Mouse (Mus musculus) bone marrow, adult 2 months (tissue): Measurements from ENCODE around the gene Foxn3. TPM values are rescaled to one million over a fixed set of nuclear protein-coding genes. Genes with fewer than 3 reads are reported as not detected.

ENCODE experiments used
- H3K27ac ChIP-seq: fragments of 200-500 bp; 2 replicates; pipeline ENCODE4 v1.5.1; 2012; ENCODE audit warnings: low read depth, mild to moderate bottlenecking, control low read depth, inconsistent platforms, low read length; ENCODE audit not compliant: control insufficient read depth, poor library complexity, insufficient read depth
- H3K4me1 ChIP-seq: fragments of 200-500 bp; 2 replicates; pipeline ENCODE4 v1.6.1; 2011; ENCODE audit warnings: low read length; ENCODE audit not compliant: control insufficient read depth, insufficient read depth
- H3K4me3 ChIP-seq: fragments of 200-500 bp; replicated peaks from 2 replicates; pipeline ENCODE3; 2011; ENCODE audit warnings: mild to moderate bottlenecking, low read depth, low read length, control low read depth; ENCODE audit not compliant: control insufficient read depth
- CTCF ChIP-seq: fragments of 200-500 bp; IDR thresholded peaks from 2 replicates; pipeline ENCODE4 v1.5.1; 2011; ENCODE audit warnings: low read length, control low read depth; ENCODE audit not compliant: control insufficient read depth, insufficient read depth
- POLR2A ChIP-seq: fragments of 200-500 bp; IDR thresholded peaks from 2 replicates; pipeline ENCODE4 v1.6.1; 2011; ENCODE audit warnings: low read depth, mild to moderate bottlenecking, control low read depth, low read length, borderline replicate concordance; ENCODE audit not compliant: control insufficient read depth
- WGBS: fragments of 180-500 bp; shearing (Covaris S2); methylation state at CpG from one replicate; pipeline ENCODE4 v1.1.7; 2018; 5-methylcytosine and 5-hydroxymethylcytosine counted together
- polyA plus RNA-seq: library from polyadenylated mRNA; stranded (reverse); fragments of >200 nt; gene quantifications from 2 replicates; pipeline ENCODE4 v1.2.4, GENCODE M21; 2011; ENCODE audit warnings: low replicate concordance; ENCODE audit not compliant: missing spikeins, insufficient read depth, insufficient read length

Foxn3 gene
- polyA plus RNA-seq, 1 experiment = 23.7 TPM

- 88% methylated on average over 11 of the region's 11 CpGs for WGBS
- TF ChIP-seq CTCF = no peak
- TF ChIP-seq POLR2A = no peak
- no peak overlapping the region for H3K4me3 ChIP-seq
- H3K27ac ChIP-seq = no peak overlapping the region
- H3K4me1 ChIP-seq = no peaks in the 10 kb centered on the region
Measured at GRCm38 (mm10) chr12:99215521-99216255, 347.7 kb downstream of the Foxn3 start.

DNA sequence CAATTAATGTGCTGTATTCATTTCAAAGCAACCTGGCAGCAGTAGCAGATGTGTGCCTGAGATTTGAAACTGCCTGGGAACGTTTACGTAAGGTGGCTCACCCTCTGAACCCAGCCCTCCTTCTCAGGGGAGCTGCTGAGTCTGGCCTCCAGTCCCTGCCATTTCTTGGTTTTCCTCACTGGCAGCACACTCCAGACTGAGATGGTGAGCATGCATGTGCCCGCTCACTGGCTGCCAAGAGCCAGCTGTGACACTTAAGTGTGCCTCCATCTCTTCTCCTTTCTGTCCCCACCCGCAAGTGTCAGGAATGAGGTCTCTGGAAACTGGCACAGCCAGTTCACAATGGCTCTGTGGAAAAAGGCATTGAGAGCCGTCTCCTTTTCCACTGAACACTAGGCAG, 349.3 kb downstream of the Foxn3 start:
- Histone ChIP-seq H3K27ac (no peak overlapping the region), H3K4me3 (no peak overlapping the region), H3K4me1 (no peaks in the 10 kb centered on the region)
- no peak for TF ChIP-seq CTCF
- TF ChIP-seq POLR2A = no peak
- 81% methylated on average over 5 of the region's 5 CpGs for WGBS

DNA sequence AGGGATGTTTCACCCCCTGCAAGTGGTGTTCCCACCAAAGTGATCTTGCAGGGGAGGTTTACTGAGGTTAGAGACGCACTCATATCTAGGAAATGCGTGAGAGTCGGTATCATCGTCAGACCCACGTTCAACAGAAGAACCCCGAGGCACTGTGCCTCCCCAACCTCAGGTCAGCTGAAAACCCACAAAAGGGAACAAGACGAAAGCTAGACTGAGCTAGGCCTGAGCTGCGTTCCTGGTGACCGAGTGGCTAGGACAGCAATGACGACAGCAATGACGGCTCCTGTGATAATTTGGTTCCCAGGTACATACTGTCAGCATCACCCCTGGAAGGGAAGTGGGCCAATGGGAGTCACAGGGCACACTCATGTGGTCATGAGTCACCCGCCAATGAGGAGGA, 350.2 kb downstream of the Foxn3 start:
- no peak overlapping the region for H3K27ac ChIP-seq
- H3K4me1 ChIP-seq = no peaks in the 10 kb centered on the region
- 26% methylated on average over 12 of the region's 12 CpGs for WGBS
- H3K4me3 ChIP-seq = no peak overlapping the region
- TF ChIP-seq CTCF (no peak), POLR2A (no peak)

DNA sequence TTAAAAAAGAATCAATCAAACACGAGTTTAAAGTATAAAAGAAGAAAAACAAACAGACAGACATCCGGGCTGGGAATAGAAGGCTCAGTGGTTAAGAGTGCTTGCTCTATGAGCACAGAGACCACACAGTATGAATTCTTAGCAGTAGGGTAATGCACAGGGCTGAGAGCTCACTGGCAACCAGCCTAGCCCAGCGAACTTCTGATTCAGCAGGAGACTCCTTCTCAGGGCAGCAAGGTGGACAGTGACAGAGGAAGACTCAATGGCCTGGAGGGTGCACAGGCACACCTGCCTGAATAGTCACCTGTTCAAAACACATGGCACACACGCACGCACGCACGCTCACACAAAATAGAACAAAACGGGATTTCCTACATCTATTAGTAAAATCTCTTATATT, 353.6 kb downstream of the Foxn3 start:
- no peak overlapping the region for H3K4me3 ChIP-seq
- H3K27ac ChIP-seq = no peak overlapping the region
- 93% methylated on average over 8 of the region's 8 CpGs for WGBS
- H3K4me1 ChIP-seq = no peaks in the 10 kb centered on the region
- no peak for TF ChIP-seq POLR2A
- no peak for TF ChIP-seq CTCF

DNA sequence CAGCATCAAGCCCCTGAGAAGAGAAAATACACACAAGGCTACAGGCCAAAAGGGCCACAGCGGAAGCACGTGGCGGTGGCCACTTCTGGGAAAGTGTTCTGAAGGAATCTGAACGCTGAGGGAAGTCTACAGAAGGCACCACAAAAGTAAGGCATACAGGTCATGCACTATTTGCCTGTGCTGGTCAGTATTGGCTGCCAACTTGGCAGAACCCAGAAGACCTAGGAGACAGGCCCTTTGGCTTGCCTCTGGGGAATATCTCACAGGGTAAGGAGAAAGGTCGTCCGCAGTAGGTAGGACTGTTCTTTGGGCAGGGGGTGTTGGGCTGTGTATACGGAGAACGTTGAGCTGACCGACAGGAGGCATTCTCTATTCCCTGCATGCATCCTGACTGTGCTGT, 355.1 kb downstream of the Foxn3 start:
- Histone ChIP-seq H3K27ac (no peak overlapping the region), H3K4me1 (no peaks in the 10 kb centered on the region), H3K4me3 (no peak overlapping the region)
- no peak for TF ChIP-seq POLR2A
- 91% methylated on average over 9 of the region's 9 CpGs for WGBS

DNA sequence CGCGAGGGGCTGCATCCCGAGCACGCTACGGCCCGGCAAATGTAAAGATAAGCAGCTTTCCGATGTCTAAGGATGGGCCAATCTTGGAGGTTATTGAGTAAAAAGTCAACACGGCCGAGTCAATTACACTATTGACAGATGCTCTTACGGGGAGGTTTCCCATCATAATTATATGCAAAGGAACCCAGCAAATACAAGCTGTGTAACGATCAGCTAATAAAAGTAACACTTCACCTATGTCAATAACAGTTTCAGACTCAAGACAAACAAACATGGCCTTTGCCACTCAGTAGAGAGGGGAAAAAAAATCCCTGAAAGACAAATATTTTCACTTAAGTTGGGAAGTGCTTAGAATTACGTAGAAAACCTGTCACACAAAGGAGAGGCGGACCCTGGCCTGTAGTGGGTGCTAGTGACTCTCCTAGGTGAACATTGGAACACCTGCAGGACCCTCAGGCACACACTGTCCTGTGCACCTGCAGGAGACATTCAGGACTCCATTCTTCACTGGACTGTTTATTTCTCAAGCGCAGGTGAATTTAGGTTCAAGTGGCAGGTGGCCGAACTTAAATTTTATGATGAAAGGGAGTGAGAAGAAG, 356.3 kb downstream of the Foxn3 start:
- H3K4me3 ChIP-seq = no peak overlapping the region
- TF ChIP-seq POLR2A = no peak
- TF ChIP-seq CTCF = no peak
- H3K4me1 ChIP-seq = no peaks in the 10 kb centered on the region
- 88% methylated on average over 15 of the region's 15 CpGs for WGBS
- H3K27ac ChIP-seq = no peak overlapping the region

DNA sequence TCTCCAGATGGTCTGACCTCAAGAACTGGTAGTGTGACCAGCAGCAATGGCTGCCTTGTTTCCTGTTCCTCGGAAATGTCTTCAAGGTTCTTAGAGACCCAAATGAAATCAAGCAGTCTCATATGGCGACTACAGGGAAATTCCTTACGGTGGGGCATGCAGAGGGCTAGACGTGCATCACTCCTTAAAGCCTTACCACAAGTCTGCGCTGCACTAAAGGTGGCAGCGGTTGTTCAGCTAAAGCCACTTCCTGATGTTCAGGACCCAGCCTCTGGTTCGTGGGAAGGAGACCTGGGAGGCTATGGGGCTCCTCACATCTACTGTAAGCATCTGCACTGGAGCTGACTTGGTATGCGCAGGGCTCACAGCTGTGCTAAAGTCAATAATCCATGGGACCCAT, 357.6 kb downstream of the Foxn3 start:
- WGBS = 51% methylated on average over 8 of the region's 8 CpGs
- no peaks in the 10 kb centered on the region for H3K4me1 ChIP-seq
- H3K27ac ChIP-seq = no peak overlapping the region
- no peak overlapping the region for H3K4me3 ChIP-seq
- TF ChIP-seq CTCF (no peak), POLR2A (no peak)

GRCm38 (mm10) chr12:99199124-99199483, 364.3 kb downstream of the Foxn3 start:
- TF ChIP-seq CTCF = no peak
- no peak for TF ChIP-seq POLR2A
- no peak overlapping the region for H3K27ac ChIP-seq
- H3K4me1 ChIP-seq = no peaks in the 10 kb centered on the region
- no peak overlapping the region for H3K4me3 ChIP-seq
- WGBS = 87% methylated on average over 5 of the region's 5 CpGs
